Mouse (Mus musculus): ENCODE measurements at regions not wholly inside any gene's neighbourhood (a gene's known extent, or its start where the extent isn't known, plus 50 kb on each side); places are given as distances from the start of the nearest gene placed in this dataset.

GRCm38 (mm10) chr2:33981321-33981720 lies 93.6 kb upstream of the Mvb12b start:
- Histone ChIP-seq H3K4me3 (ENCODE audit: low read depth, low read length) (no peak overlapping the region), H3K36me3 (replicated peaks; ENCODE audit: insufficient read depth, low read length) (no peaks in the 10 kb centered on the region), H3K27ac (ENCODE audit: low read depth) (no peak overlapping the region), H3K9ac (replicated peaks) (no peak overlapping the region), H3K4me1 (ENCODE audit: insufficient read depth) (no peaks in the 10 kb centered on the region), H3K9me3 (ENCODE audit: low read length) (no peaks in the 10 kb centered on the region), H3K27me3 (ENCODE audit: insufficient read depth, low read length) (no peaks in the 10 kb centered on the region), H3K4me2 (ENCODE audit: low read depth, low read length) (no peak overlapping the region)
- no peak for TF ChIP-seq EP300 (IDR thresholded peaks at IDR 0.05; ENCODE audit: low read depth)
- TF ChIP-seq CTCF (IDR thresholded peaks at IDR 0.05; ENCODE audit: low read depth): no peak
- DNase-seq (peak; percentile 10), ATAC-seq (no peak)
- 68% methylated on average over 7 of the region's 7 CpGs for WGBS (ENCODE audit: insufficient replicate concordance)

GRCm38 (mm10) chr2:33980884-33981283 lies 93.1 kb upstream of the Mvb12b start:
- 68% methylated on average over 10 of the region's 10 CpGs for WGBS (ENCODE audit: insufficient replicate concordance)
- Histone ChIP-seq H3K27ac (ENCODE audit: low read depth) (no peak overlapping the region), H3K4me3 (ENCODE audit: low read depth, low read length) (no peak overlapping the region), H3K36me3 (replicated peaks; ENCODE audit: insufficient read depth, low read length) (no peaks in the 10 kb centered on the region), H3K4me1 (ENCODE audit: insufficient read depth) (no peaks in the 10 kb centered on the region), H3K9me3 (ENCODE audit: low read length) (no peaks in the 10 kb centered on the region), H3K4me2 (ENCODE audit: low read depth, low read length) (no peak overlapping the region), H3K9ac (replicated peaks) (no peak overlapping the region), H3K27me3 (ENCODE audit: insufficient read depth, low read length) (no peaks in the 10 kb centered on the region)
- TF ChIP-seq CTCF (IDR thresholded peaks at IDR 0.05; ENCODE audit: low read depth) (no peak), EP300 (IDR thresholded peaks at IDR 0.05; ENCODE audit: low read depth) (no peak)
- DNase-seq: no peak
- no peak for ATAC-seq

- DNase-seq (no peak), ATAC-seq (no peak)
- Histone ChIP-seq H3K9me3 (ENCODE audit: low read length) (no peaks in the 10 kb centered on the region), H3K4me1 (ENCODE audit: insufficient read depth) (no peaks in the 10 kb centered on the region), H3K36me3 (replicated peaks; ENCODE audit: insufficient read depth, low read length) (no peaks in the 10 kb centered on the region), H3K4me2 (ENCODE audit: low read depth, low read length) (no peak overlapping the region), H3K27ac (ENCODE audit: low read depth) (no peak overlapping the region), H3K27me3 (ENCODE audit: insufficient read depth, low read length) (no peaks in the 10 kb centered on the region), H3K4me3 (ENCODE audit: low read depth, low read length) (no peak overlapping the region), H3K9ac (replicated peaks) (no peak overlapping the region)
- no peak for TF ChIP-seq EP300 (IDR thresholded peaks at IDR 0.05; ENCODE audit: low read depth)
- peak; percentile 42 for TF ChIP-seq CTCF (IDR thresholded peaks at IDR 0.05; ENCODE audit: low read depth)
Measured at GRCm38 (mm10) chr2:33979276-33979675, 91.5 kb upstream of the Mvb12b start.

- WGBS (ENCODE audit: insufficient replicate concordance): 60% methylated on average over 4 of the region's 4 CpGs
- TF ChIP-seq CTCF (IDR thresholded peaks at IDR 0.05; ENCODE audit: low read depth) (no peak), EP300 (IDR thresholded peaks at IDR 0.05; ENCODE audit: low read depth) (no peak)
- H3K4me1 ChIP-seq (ENCODE audit: insufficient read depth): no peaks in the 10 kb centered on the region
- no peak overlapping the region for H3K27ac ChIP-seq (ENCODE audit: low read depth)
- no peaks in the 10 kb centered on the region for H3K27me3 ChIP-seq (ENCODE audit: insufficient read depth, low read length)
- DNase-seq (peak; percentile 8), ATAC-seq (no peak)
- H3K9me3 ChIP-seq (ENCODE audit: low read length): no peaks in the 10 kb centered on the region
- H3K9ac ChIP-seq (replicated peaks): no peak overlapping the region
- no peaks in the 10 kb centered on the region for H3K36me3 ChIP-seq (replicated peaks; ENCODE audit: insufficient read depth, low read length)
- no peak overlapping the region for H3K4me3 ChIP-seq (ENCODE audit: low read depth, low read length)
- H3K4me2 ChIP-seq (ENCODE audit: low read depth, low read length): no peak overlapping the region
Measured at GRCm38 (mm10) chr2:33978550-33978949, 90.8 kb upstream of the Mvb12b start.

DNA sequence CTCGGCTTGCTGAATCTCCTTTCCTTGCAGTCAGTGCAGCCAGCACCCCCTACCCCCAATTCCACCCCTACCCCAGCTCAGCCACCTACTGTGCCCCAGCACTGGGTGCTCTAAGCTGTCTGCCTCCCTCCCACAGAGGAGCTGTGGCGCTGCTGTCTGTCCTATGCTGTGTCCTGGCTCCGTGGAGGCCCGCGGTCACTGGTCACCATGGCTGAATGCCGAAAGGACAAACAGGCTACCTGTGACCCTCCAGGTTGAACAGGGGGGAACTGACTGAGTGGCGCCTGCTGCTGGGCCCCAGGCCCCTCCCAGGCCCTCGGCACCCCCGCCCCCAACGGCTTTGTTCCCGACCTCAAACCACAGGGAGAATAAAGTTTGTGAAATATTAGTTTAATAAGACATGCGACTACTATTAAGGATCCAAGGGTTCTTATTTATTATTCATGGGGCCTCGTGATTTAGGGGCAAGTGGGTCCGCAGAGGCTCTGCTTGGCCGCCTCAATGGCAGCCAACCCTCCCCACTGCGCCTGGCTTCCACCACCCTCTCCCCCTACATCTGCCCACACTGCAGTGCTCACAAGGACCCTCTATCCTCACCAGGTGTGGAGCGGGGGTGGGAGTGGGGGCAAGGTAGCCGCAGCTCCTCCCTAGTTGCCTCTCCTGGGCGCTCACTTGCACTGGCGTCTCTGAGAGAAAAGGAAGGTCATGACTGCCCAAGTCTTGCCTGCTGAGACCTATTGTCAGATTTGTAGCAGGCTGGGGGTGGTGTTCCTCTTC lies 90.0 kb upstream of the Mvb12b start:
- H3K4me3 ChIP-seq (ENCODE audit: low read depth, low read length): no peak overlapping the region
- H3K27me3 ChIP-seq (ENCODE audit: insufficient read depth, low read length): no peaks in the 10 kb centered on the region
- no peak overlapping the region for H3K27ac ChIP-seq (ENCODE audit: low read depth)
- TF ChIP-seq EP300 (IDR thresholded peaks at IDR 0.05; ENCODE audit: low read depth) (no peak), CTCF (IDR thresholded peaks at IDR 0.05; ENCODE audit: low read depth) (no peak)
- DNase-seq (peak; percentile 10), ATAC-seq (no peak)
- H3K4me2 ChIP-seq (ENCODE audit: low read depth, low read length): no peak overlapping the region
- no peaks in the 10 kb centered on the region for H3K4me1 ChIP-seq (ENCODE audit: insufficient read depth)
- H3K36me3 ChIP-seq (replicated peaks; ENCODE audit: insufficient read depth, low read length): no peaks in the 10 kb centered on the region
- H3K9ac ChIP-seq (replicated peaks): no peak overlapping the region
- H3K9me3 ChIP-seq (ENCODE audit: low read length): no peaks in the 10 kb centered on the region
- 65% methylated on average over 20 of the region's 20 CpGs for whole genome bisulfite sequencing (ENCODE audit: insufficient replicate concordance)

DNA sequence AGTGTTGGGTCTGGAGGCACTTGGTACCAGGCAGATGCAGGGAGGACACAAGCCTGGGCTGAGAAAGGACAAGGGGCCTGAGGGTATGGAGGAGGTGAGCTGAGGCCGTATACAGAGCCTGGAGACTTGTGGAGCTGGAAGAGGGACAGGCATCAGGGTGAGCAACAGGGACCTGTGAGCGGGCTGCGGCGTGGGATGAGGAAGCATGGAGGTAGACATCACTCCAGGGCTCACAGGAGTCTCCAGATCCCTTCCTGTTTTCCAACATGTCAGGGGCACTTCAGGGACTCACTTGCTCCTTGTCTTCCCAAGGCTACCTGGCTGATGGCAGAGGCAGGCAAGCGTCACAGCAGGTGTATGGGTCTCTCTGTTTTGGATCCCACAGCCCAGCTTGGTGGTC lies 89.4 kb upstream of the Mvb12b start:
- no peak for TF ChIP-seq EP300 (IDR thresholded peaks at IDR 0.05; ENCODE audit: low read depth)
- TF ChIP-seq CTCF (IDR thresholded peaks at IDR 0.05; ENCODE audit: low read depth): no peak
- Histone ChIP-seq H3K4me2 (ENCODE audit: low read depth, low read length) (no peak overlapping the region), H3K9ac (replicated peaks) (no peak overlapping the region), H3K4me3 (ENCODE audit: low read depth, low read length) (no peak overlapping the region), H3K4me1 (ENCODE audit: insufficient read depth) (no peaks in the 10 kb centered on the region), H3K9me3 (ENCODE audit: low read length) (no peaks in the 10 kb centered on the region), H3K27ac (ENCODE audit: low read depth) (no peak overlapping the region), H3K27me3 (ENCODE audit: insufficient read depth, low read length) (no peaks in the 10 kb centered on the region), H3K36me3 (replicated peaks; ENCODE audit: insufficient read depth, low read length) (no peaks in the 10 kb centered on the region)
- WGBS (ENCODE audit: insufficient replicate concordance): 80% methylated on average over 5 of the region's 5 CpGs
- DNase-seq (peak; percentile 10), ATAC-seq (no peak)
